Mouse (Mus musculus): Measurements from ENCODE around the gene Pfkp.
A peak's percentile ranks its signal among the peaks of the same experiment; 100 is the strongest.

Gene Pfkp

DNA sequence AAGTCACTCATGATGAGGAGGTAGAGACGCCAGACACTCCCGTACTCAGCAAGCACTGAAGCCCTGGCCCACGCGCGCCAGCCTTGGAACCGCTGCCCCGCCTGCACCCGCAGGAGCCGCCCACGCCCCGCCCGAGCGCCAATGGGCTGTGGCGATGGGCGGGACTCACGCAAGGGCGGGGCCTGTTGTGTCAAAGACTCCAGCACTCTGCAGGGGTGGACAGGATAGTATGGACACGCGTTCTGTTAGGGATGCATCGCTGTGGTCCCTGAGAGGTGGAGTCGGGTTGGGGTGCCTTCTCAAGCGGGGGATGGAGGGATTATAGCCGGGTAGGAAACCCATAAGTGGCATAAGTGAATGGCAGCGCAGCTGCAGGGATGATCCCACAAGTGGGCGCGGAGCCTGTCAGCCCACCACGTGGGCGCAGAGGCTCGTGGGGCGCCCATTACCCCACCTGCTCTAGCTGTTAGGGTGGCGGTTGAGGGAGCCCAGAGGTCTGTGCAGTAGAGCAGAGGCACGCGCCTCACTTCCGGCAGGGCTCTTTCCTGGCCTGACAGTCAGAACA, at the start of gene Pfkp:
Gene Pfkp, minus strand, starts transcription at position 109 of the 565 bp plus-strand sequence.
- peak; percentile 79 for DNase-seq (ENCODE audit: low spot score)

DNA sequence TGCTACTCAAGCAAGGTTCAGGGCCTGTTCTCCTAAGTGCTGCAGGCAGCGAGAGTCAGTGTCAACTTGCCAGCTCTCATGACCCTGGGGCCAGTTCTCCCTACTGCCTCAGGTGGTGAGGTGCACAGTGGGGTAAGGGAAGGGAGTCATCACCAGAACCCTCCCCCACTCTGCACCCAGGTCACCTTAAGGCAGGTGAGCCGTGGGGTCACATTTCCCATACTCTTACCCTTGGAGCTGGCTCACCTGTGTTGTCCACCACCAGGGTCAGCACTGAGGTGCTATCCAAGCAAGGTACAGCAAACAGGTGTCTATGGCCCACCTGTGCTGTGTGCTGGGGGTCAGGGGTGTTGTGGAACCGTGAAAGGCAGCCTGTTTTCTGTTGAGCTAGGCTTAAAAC, 42.0 kb upstream of the Pfkp start:
- DNase-seq (ENCODE audit: low spot score), result no peak

- DNase-seq (ENCODE audit: low spot score), result peak; percentile 29
These were observed 41.4 kb upstream of the Pfkp start for GRCm38 (mm10) chr13:6689962-6690361.

DNA sequence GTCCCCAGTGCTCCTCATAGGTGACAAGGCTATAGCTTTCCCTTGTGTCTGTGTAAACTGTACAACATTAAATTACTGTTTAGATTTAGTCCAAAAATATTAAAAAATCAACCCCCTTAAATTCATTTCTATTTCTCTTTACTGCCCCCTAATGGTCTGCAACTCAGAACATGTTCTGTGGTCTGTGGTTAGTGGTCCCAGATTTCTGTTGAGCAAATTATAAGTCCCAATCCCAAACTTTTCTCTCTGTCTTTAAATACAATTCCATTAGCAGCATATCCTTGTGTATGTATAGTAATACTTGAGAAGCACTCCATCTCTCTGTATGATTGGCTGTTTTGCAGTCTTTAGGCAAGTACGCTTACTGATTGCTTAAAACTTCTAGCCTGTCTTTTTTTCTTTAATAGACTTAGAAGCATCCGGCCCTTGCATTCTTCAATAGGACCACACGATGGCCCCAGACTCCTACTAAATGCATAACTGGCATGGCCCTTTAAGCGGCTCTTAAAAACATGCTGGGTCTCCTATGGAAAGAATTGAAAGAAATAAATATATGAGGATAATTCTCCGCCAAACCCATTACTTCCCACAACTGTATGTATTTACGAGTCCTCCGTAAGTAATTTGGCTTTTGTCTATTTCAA, 40.3 kb upstream of the Pfkp start:
- no peak for DNase-seq (ENCODE audit: low spot score)

DNA sequence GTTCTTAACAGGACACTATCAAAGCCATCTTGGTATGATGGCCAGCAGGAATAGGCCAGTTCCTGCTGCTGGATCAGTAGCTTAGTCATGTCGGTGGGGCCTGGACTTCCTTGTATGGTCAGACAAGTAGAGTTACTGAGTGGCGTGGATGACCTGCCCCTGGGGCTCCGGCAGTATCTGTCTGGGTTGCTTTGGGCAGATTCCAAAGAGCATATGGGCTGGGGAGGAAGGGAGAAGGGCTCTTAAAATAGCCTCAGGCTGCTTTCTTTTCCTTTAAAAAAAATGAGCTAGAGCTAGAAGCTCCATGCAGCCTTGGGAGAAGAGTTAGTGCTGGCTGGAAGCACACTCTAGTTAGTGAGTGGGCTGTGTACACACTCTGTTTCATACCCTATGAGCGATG, 18.3 kb upstream of the Pfkp start:
- DNase-seq (ENCODE audit: low spot score), result no peak

DNA sequence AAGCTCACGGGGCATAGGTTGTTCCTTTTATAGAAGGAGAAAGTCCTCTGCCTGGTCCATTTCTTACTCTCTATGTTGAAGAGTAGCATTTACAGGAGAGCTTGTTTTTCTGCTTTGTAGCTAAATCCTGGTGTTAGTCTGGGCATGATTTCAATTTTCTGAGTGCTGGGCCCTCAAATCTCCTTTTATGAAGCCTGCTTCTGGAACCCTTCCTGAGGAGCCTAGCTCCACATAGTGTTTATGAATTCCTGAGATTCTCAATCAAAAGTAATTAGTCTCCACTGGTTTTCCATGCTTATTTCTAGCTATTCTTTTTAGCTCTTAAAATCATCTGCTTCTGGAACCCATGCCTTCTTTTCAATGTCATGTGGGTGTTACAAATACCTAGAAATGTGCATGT, 16.9 kb upstream of the Pfkp start:
- no peak for DNase-seq (ENCODE audit: low spot score)

GRCm38 (mm10) chr13:6664216-6664615, 15.6 kb upstream of the Pfkp start:
- no peak for DNase-seq (ENCODE audit: low spot score)

- no peak for DNase-seq (ENCODE audit: low spot score)
These were observed 10.7 kb upstream of the Pfkp start for GRCm38 (mm10) chr13:6659314-6659713.

- no peak for DNase-seq (ENCODE audit: low spot score)
These were observed 8.7 kb upstream of the Pfkp start for GRCm38 (mm10) chr13:6657300-6657699.

GRCm38 (mm10) chr13:6649542-6649941, 965 bp upstream of the Pfkp start:
- DNase-seq (ENCODE audit: low spot score), result no peak

DNA sequence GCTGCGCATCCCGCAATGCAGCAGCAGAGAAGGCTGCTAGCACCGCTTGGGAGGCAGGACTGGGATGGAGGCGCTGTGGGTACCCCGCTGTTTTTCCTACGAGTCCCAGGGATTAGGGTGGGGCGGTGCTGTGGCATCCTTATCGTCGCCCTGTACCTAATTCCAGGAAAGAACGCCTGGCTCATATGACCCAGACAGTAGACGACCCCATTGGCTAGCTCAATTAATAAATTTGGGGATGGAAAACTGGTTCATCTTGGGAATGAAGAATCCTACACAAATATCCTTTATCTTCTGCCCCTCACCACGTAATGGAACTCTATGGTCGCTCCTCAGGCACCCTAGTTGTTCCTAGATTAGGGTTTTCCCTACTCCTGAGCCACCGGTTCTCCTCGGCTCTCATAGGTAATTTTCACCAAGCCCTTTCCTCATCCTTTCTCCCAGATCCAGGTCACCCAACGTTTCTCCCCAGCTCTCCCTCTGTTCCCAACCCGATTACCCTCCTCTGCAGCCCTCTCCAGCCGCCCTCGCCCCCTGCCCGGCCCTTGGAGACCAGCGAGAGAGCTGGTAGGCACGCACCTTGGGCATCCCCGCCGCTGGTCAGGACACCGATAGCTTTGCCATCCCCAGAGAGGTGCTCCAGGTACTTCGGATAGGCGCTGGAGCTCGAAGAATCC, 447 bp downstream of the Pfkp start:
- peak; percentile 34 for DNase-seq (ENCODE audit: low spot score)

GRCm38 (mm10) chr13:6647067-6647991, 1.2 kb downstream of the Pfkp start:
- DNase-seq (ENCODE audit: low spot score), result peak; percentile 27

- DNase-seq (ENCODE audit: low spot score), result no peak
These were observed 1.9 kb downstream of the Pfkp start for GRCm38 (mm10) chr13:6646674-6647066.

DNA sequence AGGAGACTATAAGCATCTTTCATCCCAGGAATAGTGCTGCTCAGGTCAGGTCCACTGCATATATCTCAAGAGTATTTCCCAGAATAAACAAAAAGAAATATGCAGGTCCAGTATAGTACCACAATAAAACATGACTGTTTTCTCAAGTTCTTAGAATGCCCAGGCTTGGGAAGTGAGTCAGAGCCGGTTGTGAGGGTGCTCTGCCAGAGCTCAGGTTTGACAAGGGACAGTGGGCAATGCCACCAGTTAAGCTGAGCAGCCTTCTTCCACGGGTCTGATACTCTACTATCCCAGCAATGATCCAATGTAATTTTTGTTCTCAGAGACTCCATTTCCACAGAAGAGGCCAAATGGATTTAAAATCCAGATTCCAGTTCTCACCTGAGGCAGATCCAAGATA, 2.3 kb downstream of the Pfkp start:
- no peak for DNase-seq (ENCODE audit: low spot score)

DNA sequence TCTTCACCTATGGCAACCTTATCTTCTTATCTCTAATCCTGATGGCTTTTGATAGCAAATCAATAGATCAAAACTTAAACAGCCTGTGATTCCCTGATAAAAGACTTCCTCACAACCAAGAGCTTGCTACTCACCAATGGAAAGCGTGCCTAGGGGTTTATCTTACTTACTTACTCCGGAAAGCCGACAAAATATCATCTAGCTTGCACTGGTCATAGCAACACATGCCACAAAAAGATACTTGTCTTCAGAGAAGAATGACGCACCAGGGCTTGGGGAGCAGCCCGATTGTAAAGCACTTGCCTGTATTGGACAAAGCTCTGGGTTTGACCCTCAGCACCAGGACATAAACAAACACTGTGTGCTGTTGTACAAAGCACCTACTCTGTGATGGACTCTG, 4.6 kb downstream of the Pfkp start:
- DNase-seq (ENCODE audit: low spot score), result no peak

- DNase-seq (ENCODE audit: low spot score), result no peak
These were observed 5.6 kb downstream of the Pfkp start for GRCm38 (mm10) chr13:6643026-6643425.

- no peak for DNase-seq (ENCODE audit: low spot score)
These were observed 6.1 kb downstream of the Pfkp start for GRCm38 (mm10) chr13:6642453-6642852.

DNA sequence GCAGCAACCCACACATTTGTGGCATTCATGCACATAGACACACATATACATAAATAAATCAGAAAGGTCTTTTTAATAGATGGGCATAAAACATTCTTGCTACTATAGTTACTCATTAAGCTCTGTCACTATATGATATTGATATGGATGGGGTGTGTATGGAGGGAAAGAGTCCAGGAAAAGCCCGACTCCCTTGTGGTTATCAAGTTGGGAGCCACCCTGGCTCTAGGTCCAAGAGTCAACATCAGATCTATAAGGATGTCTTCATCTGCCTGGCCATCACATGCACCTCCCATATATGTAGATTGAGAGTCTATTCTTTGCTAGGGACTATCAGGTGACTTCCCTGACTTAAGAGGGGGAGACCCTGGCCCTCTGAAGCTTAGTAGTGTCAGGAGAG, 7.1 kb downstream of the Pfkp start:
- DNase-seq (ENCODE audit: low spot score), result no peak

DNA sequence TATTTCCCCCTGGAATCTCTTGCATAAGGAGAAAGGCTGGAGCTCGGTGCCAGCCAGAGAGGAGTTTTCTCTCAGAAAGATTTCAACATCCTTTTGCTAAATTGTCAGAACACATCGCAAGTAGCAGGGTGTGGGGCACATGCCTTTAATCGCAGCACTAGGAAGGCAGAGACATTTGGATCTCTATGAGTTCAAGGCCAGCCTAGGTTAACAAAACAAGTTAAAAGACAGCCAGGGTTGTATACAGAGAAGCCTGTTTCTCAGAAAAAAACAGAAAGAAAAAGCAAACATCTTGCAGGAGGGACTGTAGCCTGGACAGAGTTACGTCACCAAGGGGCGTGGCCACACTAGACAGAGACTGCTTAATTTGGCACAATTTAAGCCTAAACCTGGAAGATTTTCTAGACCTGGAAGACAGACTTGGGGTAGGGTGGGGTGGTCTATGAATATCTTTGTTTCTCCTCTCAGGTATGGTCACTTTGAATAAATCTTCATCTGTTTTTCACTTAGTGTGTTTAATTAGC, 9.0 kb downstream of the Pfkp start:
- DNase-seq (ENCODE audit: low spot score), result no peak

DNA sequence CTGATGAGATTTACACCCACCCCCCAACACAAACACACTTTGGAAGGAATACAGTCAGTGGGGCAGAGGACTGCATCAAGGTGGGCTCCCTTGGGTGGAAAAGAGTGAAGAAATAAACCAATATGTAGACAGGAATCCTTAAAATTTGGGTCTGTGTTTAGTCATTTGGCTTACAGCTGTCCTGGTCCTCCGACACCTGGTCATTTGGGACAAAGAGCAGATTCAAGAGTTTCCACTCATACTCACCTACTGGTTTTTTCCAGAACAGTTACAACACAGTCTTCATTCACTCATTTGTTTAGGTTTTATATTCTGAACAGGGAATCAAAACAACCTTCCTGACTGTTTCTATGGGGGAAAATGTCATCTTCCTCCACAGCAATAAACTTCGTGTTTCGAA, 9.6 kb downstream of the Pfkp start:
- no peak for DNase-seq (ENCODE audit: low spot score)

- no peak for DNase-seq (ENCODE audit: low spot score)
These were observed 10.2 kb downstream of the Pfkp start for GRCm38 (mm10) chr13:6638425-6638824.

DNA sequence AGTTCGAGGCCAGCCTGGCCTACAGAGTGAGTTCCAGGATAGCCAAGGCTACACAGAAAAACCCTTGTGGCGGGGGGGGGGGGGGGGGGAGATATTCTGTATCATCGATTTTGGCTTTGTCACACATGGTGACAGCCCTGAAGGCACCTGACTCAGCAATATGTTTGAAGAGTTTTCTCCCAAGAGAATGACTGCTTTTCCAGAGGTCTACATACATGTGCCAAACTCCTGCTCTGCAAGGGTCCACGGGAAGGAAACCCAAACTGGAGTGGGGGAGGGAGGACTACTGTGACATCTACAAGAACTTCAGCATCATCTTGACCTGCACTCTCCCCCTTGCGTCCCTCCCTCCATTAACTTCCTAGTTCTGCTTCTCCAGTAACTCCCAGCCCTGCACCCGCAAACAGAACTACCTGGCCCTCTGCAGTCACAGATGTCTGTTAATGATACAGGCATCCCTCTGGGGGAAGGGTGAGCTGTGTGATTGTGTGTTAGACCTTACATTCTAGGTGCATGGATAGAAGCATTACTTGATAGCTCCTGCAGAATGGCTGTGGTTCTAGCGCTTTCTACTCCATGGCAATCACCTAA, 10.9 kb downstream of the Pfkp start:
- no peak for DNase-seq (ENCODE audit: low spot score)
